Mouse (Mus musculus) v-Abl transformed pro-B cells (cell line): Measurements from ENCODE around the gene Nprl3.

ENCODE experiments used
- in situ Hi-C, 2 experiments: fragments of 400-800 bp; cut with MboI; formaldehyde crosslinking; loops; one replicate each; pipeline ENCODE4 v1.15.1; 2025; ENCODE audit not compliant: unreplicated experiment in 2 of 2

Gene Nprl3

GRCm38 (mm10) chr11:32205058-32205873, 62.2 kb downstream of the Nprl3 start, which contains the start of gene Snrnp25:
Gene Snrnp25 (plus strand): TSS chr11:32205415.
- in situ Hi-C loops: loop anchor here (10.0 to 25.0 kb wide), 2 partner anchors 432 to 960 kb away; partner anchors contain the start of genes Npm1 (in 2 of the 2) and Fbxw11 (in 1 of the 2)

GRCm38 (mm10) chr11:32201922-32202685, 65.4 kb downstream of the Nprl3 start:
- in situ Hi-C loops: loop anchor here (10.0 to 25.0 kb wide), 2 partner anchors 435 to 963 kb away; partner anchors contain the start of genes Npm1 (in 2 of the 2) and Fbxw11 (in 1 of the 2)

- in situ Hi-C loops: loop anchor here (10.0 to 25.0 kb wide), 2 partner anchors 436 to 964 kb away; partner anchors contain the start of genes Npm1 (in 2 of the 2) and Fbxw11 (in 1 of the 2)
Observed at GRCm38 (mm10) chr11:32200992-32201391, 66.5 kb downstream of the Nprl3 start.

GRCm38 (mm10) chr11:32200075-32200601, 67.4 kb downstream of the Nprl3 start, which contains the start of gene Il9r:
Gene Il9r (minus strand): TSS chr11:32200279.
- in situ Hi-C loops: loop anchor here (10.0 to 25.0 kb wide), 2 partner anchors 437 to 965 kb away; partner anchors contain the start of genes Npm1 (in 2 of the 2) and Fbxw11 (in 1 of the 2)

GRCm38 (mm10) chr11:32199230-32199629, 68.3 kb downstream of the Nprl3 start:
- in situ Hi-C loops: no loop called here

GRCm38 (mm10) chr11:32198256-32198955, 69.1 kb downstream of the Nprl3 start:
- in situ Hi-C loops: no loop called here

- in situ Hi-C loops: no loop called here
Observed at GRCm38 (mm10) chr11:32197766-32198165, 69.7 kb downstream of the Nprl3 start.

- in situ Hi-C loops: no loop called here
Observed at GRCm38 (mm10) chr11:32196727-32197126, 70.8 kb downstream of the Nprl3 start.

GRCm38 (mm10) chr11:32195867-32196540, 71.5 kb downstream of the Nprl3 start:
- in situ Hi-C loops: no loop called here

- in situ Hi-C loops: no loop called here
Observed at GRCm38 (mm10) chr11:32194626-32195025, 72.9 kb downstream of the Nprl3 start.

GRCm38 (mm10) chr11:32194086-32194485, 73.4 kb downstream of the Nprl3 start:
- in situ Hi-C loops: no loop called here

GRCm38 (mm10) chr11:32193156-32193555, 74.4 kb downstream of the Nprl3 start:
- in situ Hi-C loops: no loop called here

GRCm38 (mm10) chr11:32190603-32191110, 76.8 kb downstream of the Nprl3 start:
- in situ Hi-C loops: no loop called here

- in situ Hi-C loops: no loop called here
Observed at GRCm38 (mm10) chr11:32190119-32190518, 77.4 kb downstream of the Nprl3 start.

- in situ Hi-C loops: loop anchor here in 1 of 2 experiments (10.0 kb wide), 1 partner anchor 45 kb away; no protein-coding TSS in a partner anchor
Observed at GRCm38 (mm10) chr11:32189434-32189833, 78.1 kb downstream of the Nprl3 start.

- in situ Hi-C loops: loop anchor here in 1 of 2 experiments (10.0 kb wide), 1 partner anchor 46 kb away; no protein-coding TSS in a partner anchor
Observed at GRCm38 (mm10) chr11:32188881-32189280, 78.6 kb downstream of the Nprl3 start.

GRCm38 (mm10) chr11:32187256-32187655, 80.3 kb downstream of the Nprl3 start:
- in situ Hi-C loops: loop anchor here in 1 of 2 experiments (10.0 kb wide), 1 partner anchor 48 kb away; no protein-coding TSS in a partner anchor

GRCm38 (mm10) chr11:32186031-32186430, 81.5 kb downstream of the Nprl3 start:
- in situ Hi-C loops: loop anchor here in 1 of 2 experiments (10.0 kb wide), 1 partner anchor 49 kb away; no protein-coding TSS in a partner anchor

- in situ Hi-C loops: loop anchor here (5.0 to 10.0 kb wide), 2 partner anchors 50 to 103 kb away; partner anchors contain the start of gene Hbq1b (in 2 of the 2)
Observed at GRCm38 (mm10) chr11:32184469-32184868, 83.0 kb downstream of the Nprl3 start.
